Mouse (Mus musculus): ENCODE data around the gene Trim72. TPM values are rescaled to one million over a fixed set of nuclear protein-coding genes. Genes with fewer than 3 reads are reported as not detected.

Trim72 gene
- polyA plus RNA-seq, 1 experiment from 2014 or later, result 0.76 TPM

DNA sequence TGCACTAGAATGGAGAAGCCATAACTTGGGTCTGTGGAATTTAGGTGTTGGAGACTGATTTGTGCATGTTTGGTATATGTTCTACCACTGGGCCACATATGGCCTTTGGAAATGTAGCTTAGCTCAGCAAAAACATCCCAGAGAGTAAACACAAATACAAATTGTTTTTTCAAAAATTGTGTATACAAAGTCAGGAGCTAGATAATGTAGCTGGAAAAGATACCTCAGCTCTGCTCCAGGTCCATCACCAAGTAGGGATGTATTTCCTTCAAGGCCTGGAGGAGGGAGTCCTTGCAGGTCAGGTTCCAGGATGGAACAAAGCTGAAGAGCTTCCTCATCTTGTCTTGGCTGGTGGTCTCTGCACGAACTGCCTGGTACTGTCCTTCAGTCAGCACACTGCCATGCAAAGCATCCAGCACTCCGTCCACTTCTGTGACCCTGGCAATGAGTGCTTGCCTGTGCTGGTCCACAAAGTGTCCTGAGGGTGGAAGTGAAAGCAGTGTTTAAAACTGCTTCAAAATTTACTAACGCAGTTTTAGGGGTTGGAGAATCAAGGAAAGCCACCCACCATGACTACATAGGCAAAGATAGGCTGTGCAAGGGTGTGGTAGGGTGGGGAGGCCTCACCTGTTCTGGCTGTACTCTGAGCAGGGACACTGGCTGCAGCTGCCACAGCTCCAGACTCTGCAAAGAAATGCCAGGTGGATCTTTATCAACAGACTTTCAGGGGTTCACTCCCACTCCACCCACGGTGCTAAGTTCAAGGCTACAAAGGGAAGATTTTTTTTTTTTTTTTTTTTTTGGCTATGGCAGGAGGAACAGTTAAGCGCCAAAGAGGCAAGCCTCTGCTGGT, 11.0 kb upstream of the Trim72 start:
- Histone ChIP-seq H3K9me3 (no peaks in the 10 kb centered on the region), H3K27ac (replicated peaks) (peak overlapping the region; percentile 26), H3K9ac (peak overlapping the region; percentile 80), H3K4me3 (peak overlapping the region; percentile 53), H3K36me3 (peaks cover 46% of the 10 kb centered on the region), H3K4me2 (peak overlapping the region; percentile 72), H3K4me1 (peaks cover 23% of the 10 kb centered on the region), H3K27me3 (replicated peaks) (no peaks in the 10 kb centered on the region)
- no peak for ATAC-seq (ENCODE audit: extremely low read depth, insufficient number of reproducible peaks, low FRiP score, low TSS enrichment)
- 33% methylated on average over 5 of the region's 5 CpGs for WGBS

DNA sequence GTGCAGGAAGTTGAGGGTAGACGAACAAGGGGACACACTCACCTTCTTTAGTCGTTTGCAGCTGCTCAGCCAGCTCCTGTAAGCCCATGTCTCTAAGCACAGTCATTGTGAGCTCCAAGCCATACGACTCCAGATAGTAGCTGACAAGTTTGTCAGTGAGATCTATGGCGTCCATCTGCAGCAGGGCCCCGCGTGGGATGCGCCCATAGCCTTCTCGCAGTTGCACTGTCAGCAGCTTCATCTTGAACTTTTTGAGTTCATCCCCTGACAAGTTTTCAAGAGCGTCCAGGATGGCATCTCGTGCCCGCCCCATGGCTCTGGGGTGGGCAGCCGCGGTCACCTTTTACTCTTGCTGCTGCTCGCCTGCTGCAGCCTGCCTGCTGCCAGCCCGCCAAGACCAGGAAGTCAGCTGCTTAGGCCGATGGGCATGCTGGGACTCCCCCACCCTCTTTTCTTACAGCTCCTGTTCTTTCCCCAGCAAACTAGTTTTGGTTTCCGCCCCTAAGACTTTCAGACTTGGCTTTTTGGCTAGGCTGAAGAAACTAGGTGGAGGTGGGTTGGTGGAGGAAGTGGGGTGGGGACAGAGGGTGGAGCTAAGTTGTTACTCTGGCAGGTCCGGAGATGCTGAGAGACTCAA, 10.3 kb upstream of the Trim72 start, which contains the start of gene Pycard:
Gene Pycard, minus strand, starts transcription at position 527 of the 637 bp plus-strand sequence.
- peak within 1 kb of the TSS; percentile 26 for H3K27ac ChIP-seq (replicated peaks)
- peak within 1 kb of the TSS; percentile 80 for H3K9ac ChIP-seq
- H3K4me3 ChIP-seq, result peak within 1 kb of the TSS; percentile 53
- peaks cover 38% of the 10 kb centered on the region for H3K36me3 ChIP-seq
- peak within 1 kb of the TSS; percentile 72 for H3K4me2 ChIP-seq
- H3K27me3 ChIP-seq (replicated peaks), result no peaks in the 10 kb centered on the region
- H3K4me1 ChIP-seq, result peaks cover 23% of the 10 kb centered on the region
- H3K9me3 ChIP-seq, result no peaks in the 10 kb centered on the region
- WGBS, result 15% methylated on average over 18 of the region's 18 CpGs
- ATAC-seq (ENCODE audit: extremely low read depth, insufficient number of reproducible peaks, low FRiP score, low TSS enrichment), result no peak

DNA sequence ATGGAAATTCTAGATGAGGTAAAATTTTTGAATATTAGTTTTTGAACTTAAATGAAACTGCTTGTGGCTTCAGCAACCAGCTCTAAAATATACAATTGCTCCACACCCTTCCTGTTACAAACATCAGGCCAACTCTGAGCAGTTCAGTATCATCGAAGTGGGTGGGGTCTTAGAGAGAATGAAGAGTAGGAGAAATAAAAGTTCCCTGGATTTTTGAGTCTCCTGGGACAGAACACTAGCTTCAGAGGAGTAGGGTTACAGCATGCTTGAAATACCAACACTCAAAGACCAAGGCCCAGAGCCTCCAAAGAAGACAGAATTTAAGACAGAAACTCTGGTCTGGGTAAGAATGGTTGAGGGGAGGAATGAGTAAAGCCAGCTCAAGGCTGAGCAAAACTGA, 4.3 kb upstream of the Trim72 start:
- no peak overlapping the region for H3K9ac ChIP-seq

DNA sequence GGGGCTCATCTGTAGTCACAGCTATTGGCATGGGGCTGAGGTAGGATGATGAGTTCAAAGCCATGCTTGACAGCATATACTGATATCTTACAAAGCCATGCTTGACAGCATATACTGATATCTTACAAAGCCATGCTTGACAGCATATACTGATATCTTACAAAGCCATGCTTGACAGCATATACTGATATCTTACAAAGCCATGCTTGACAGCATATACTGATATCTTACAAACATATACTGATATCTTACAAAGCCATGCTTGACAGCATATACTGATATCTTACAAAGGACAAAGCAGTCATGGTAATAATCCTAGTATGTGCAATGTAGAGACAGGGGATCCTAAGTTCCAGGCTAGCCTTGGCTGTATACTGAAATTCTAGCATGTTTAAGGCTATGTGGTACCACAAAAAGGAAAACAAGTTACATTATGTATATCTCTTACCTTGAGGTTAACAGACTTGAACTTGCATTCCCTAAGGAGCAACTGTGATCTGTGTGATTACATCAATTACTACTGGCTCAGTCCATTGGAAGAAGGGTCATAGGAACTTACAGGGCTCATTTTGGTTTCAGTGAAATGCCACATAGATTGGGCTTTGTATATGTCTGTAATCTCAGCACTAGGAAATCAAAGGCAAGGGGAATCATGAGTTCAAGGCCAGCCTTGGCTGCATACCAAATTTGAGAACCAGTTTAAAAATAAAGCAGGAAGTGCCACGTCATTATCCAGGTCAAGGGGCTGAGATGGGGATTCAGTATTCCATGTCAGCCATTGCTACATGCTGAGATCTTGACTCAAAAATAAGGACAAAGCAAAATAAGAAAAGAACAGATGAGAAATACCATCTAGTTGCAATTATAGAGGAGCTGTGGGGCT, 3.4 kb upstream of the Trim72 start:
- Histone ChIP-seq H3K4me3 (no peak overlapping the region), H3K27ac (replicated peaks) (no peak overlapping the region), H3K4me1 (peaks cover 32% of the 10 kb centered on the region), H3K9me3 (no peaks in the 10 kb centered on the region), H3K27me3 (replicated peaks) (peaks cover 9% of the 10 kb centered on the region; the same call in 1 of the 2 replicates), H3K9ac (no peak overlapping the region), H3K36me3 (no peaks in the 10 kb centered on the region), H3K4me2 (no peak overlapping the region)
- ATAC-seq (ENCODE audit: extremely low read depth, insufficient number of reproducible peaks, low FRiP score, low TSS enrichment), result no peak
- 28% methylated on average over 1 of the region's 1 CpGs for WGBS

More for the DNA sequence above, 4.3 kb upstream of the Trim72 start:
- ATAC-seq (ENCODE audit: extremely low read depth, insufficient number of reproducible peaks, low FRiP score, low TSS enrichment), result no peak
- no peaks in the 10 kb centered on the region for H3K36me3 ChIP-seq
- H3K4me3 ChIP-seq, result no peak overlapping the region
- 0 out of 2 replicates have a peak, but pooled peaks cover under 1% of the 10 kb centered on the region for H3K27me3 ChIP-seq (replicated peaks)
- peaks cover 23% of the 10 kb centered on the region for H3K4me1 ChIP-seq
- H3K27ac ChIP-seq (replicated peaks), result no peak overlapping the region
- 58% methylated on average over 1 of the region's 1 CpGs for WGBS
- H3K4me2 ChIP-seq, result no peak overlapping the region
- no peaks in the 10 kb centered on the region for H3K9me3 ChIP-seq

DNA sequence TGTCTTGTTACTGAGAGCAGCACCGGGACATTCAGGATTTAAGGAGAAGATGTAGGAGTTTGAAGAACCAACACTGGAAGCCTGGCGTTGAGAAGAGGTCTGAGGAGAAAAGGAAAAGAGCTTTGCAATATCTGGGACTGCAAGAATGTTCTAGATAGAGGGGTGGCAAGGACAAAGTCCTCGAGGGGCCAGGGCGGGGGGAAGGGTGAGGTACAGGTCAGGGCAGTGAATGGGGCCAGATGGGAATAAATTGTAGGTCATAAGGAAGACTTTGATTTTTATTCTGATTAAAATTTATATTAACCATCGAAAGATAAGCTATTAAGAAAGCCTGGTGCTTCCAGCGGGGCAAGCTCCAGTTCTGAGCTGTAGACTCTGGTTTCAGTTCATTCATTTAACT, 651 bp upstream of the Trim72 start:
- Histone ChIP-seq H3K4me1 (peaks cover 32% of the 10 kb centered on the region), H3K9ac (no peak overlapping the region), H3K27me3 (replicated peaks) (peaks cover 33% of the 10 kb centered on the region; the same call in 1 of the 2 replicates), H3K27ac (replicated peaks) (peak overlapping the region; percentile 51), H3K9me3 (no peaks in the 10 kb centered on the region), H3K4me3 (no peak overlapping the region), H3K36me3 (no peaks in the 10 kb centered on the region), H3K4me2 (no peak overlapping the region)
- no peak for ATAC-seq (ENCODE audit: extremely low read depth, insufficient number of reproducible peaks, low FRiP score, low TSS enrichment)
- 73% methylated on average over 6 of the region's 6 CpGs for WGBS

DNA sequence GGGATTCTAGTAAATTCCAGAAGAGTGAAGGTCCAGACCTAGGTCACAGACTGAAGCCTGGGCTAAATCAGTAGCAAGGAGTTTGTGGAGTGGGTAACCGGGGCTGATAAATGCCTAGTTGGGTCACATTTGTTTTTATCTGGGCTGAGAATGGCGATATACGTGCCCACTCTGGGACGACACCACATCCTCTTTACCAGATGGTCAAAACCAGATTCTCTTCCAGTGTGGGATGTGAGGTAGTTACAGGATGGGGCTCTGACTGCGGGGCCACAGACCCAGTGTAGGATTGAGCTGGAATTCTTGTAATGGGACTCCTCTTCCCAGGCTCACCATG, 369 bp downstream of the Trim72 start:
- no peaks in the 10 kb centered on the region for H3K36me3 ChIP-seq
- peaks cover 39% of the 10 kb centered on the region; the same call in 1 of the 2 replicates for H3K27me3 ChIP-seq (replicated peaks)
- no peak for ATAC-seq (ENCODE audit: extremely low read depth, insufficient number of reproducible peaks, low FRiP score, low TSS enrichment)
- peak overlapping the region; percentile 39 for H3K4me3 ChIP-seq
- H3K9ac ChIP-seq, result peak overlapping the region; percentile 67
- no peaks in the 10 kb centered on the region for H3K9me3 ChIP-seq
- WGBS, result 32% methylated on average over 5 of the region's 5 CpGs
- peak overlapping the region; percentile 51 for H3K27ac ChIP-seq (replicated peaks)
- peak overlapping the region; percentile 65 for H3K4me2 ChIP-seq
- H3K4me1 ChIP-seq, result peaks cover 32% of the 10 kb centered on the region

DNA sequence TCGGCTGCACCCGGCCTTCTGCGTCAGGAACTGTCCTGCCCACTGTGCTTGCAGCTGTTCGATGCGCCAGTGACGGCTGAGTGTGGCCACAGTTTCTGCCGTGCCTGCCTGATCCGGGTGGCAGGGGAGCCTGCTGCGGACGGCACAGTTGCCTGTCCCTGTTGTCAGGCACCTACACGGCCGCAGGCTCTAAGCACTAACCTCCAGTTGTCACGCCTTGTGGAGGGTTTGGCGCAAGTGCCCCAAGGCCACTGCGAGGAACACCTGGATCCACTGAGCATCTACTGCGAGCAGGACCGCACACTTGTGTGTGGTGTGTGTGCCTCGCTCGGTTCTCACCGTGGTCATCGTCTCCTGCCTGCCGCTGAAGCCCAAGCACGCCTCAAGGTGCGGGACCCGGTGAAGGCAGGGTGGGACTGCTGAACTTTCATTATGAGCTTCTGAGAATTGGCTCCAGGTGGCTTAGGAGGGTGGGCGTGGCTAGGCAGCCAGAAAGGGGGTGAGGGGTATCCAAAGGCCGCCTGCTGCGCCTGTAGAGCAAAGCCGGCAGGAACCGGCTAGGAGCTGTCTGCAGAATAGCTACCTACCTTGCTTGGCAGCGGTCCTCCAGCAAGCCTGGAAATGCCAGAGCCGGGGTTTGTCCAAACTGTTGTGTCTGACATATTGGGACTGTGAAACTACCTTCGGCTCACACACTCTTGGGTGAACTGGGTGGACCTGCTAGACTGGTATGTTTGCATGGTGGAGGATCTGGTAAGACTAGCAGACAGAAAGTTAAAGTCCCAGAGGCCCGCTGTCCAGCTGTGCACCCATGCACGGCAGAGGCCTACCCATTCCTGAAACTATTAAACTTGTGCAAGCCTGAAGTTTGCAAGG, 976 bp downstream of the Trim72 start:
- Histone ChIP-seq H3K27me3 (replicated peaks) (peaks cover 44% of the 10 kb centered on the region), H3K4me1 (peaks cover 35% of the 10 kb centered on the region), H3K36me3 (no peaks in the 10 kb centered on the region), H3K9ac (peak overlapping the region; percentile 67), H3K4me3 (peak overlapping the region; percentile 39), H3K9me3 (no peaks in the 10 kb centered on the region), H3K27ac (replicated peaks) (peak overlapping the region; percentile 51; the same call in 1 of the 2 replicates), H3K4me2 (peak overlapping the region; percentile 65)
- ATAC-seq (ENCODE audit: extremely low read depth, insufficient number of reproducible peaks, low FRiP score, low TSS enrichment), result no peak
- 22% methylated on average over 35 of the region's 35 CpGs for WGBS

DNA sequence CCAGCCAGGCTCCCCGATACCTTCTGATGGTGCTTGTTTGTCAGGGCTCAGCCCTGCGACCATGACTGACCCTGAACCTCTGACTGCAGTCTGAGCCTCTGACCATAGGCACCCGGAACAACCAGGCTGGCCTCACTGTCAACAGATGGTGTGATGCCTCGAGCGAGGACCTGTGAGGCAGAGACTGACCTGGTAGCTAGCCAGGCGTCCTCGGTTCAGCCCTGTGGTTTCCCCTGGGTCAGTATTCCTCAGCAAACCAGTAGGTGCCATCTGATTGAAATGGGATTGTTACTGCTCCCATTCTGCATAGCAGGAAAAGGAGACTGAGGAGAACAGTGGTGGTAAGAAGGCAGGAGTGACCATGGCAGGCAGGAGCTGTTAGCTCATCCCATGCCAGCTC, 2.4 kb downstream of the Trim72 start:
- Histone ChIP-seq H3K27ac (replicated peaks) (no peak overlapping the region), H3K27me3 (replicated peaks) (peaks cover 54% of the 10 kb centered on the region), H3K4me3 (no peak overlapping the region), H3K9me3 (no peaks in the 10 kb centered on the region), H3K4me2 (no peak overlapping the region), H3K4me1 (peaks cover 35% of the 10 kb centered on the region), H3K9ac (no peak overlapping the region), H3K36me3 (no peaks in the 10 kb centered on the region)
- ATAC-seq (ENCODE audit: extremely low read depth, insufficient number of reproducible peaks, low FRiP score, low TSS enrichment), result no peak
- WGBS, result 69% methylated on average over 7 of the region's 7 CpGs

DNA sequence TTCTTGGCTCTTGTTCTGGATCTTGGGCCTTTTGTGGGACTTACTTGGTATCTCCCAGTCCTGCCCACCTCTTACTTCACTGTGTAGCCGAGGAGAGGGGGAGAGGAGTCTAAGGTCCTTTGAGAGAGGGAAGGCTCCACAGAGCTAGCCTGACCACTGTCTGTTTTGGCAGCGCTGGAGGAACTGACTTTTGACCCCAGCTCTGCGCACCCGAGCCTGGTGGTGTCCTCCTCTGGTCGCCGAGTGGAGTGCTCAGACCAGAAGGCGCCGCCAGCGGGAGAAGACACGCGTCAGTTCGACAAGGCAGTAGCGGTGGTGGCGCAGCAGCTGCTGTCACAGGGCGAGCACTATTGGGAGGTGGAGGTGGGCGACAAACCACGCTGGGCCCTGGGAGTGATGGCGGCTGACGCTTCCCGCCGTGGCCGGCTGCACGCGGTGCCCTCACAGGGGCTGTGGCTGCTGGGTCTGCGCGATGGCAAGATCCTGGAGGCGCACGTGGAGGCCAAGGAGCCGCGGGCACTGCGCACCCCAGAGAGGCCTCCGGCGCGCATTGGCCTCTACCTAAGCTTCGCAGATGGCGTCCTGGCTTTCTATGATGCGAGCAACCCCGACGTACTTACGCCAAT, 6.1 kb downstream of the Trim72 start:
- Histone ChIP-seq H3K36me3 (no peaks in the 10 kb centered on the region), H3K4me1 (peaks cover 14% of the 10 kb centered on the region), H3K27me3 (replicated peaks) (peaks cover 50% of the 10 kb centered on the region), H3K9ac (peak overlapping the region; percentile 52), H3K4me2 (peak overlapping the region; percentile 58), H3K27ac (replicated peaks) (no peak overlapping the region), H3K9me3 (no peaks in the 10 kb centered on the region), H3K4me3 (peak overlapping the region; percentile 6; the same call in 1 of the 2 replicates)
- no peak for ATAC-seq (ENCODE audit: extremely low read depth, insufficient number of reproducible peaks, low FRiP score, low TSS enrichment)
- 25% methylated on average over 40 of the region's 40 CpGs for WGBS

DNA sequence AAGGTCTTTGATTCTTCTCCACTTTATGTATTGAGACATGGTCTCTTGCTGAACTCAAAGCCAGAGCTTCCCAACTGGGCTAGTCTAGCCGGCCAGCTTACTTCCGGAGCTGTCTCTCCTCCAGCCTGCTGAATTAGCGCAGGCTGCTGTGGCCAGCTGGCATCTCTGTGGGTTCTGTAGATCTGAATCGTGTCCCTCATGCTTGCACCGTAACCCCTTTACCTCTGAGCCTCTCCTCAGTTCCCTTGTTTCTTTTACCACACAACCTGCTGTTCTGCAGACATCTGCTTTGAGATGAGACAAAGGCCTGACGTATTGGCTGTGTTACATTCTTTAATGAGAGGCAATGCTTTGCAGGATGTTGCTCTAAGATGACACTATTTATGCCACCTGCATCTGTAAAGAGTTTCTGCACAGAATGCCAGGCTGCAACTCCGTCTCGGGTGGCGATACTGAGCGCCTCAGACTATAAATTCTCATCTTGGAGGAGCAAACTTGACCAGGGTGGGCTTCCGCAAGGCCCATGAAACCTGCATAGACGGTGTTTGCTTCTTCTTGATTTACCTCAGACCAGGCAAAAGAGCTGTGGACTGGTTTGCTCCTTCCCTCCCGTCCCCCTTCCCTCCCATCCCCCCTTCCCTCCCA, 8.5 kb downstream of the Trim72 start:
- Histone ChIP-seq H3K9me3 (no peaks in the 10 kb centered on the region), H3K4me1 (peaks cover 9% of the 10 kb centered on the region; the same call in 1 of the 2 replicates), H3K4me2 (no peak overlapping the region), H3K9ac (no peak overlapping the region), H3K27me3 (replicated peaks) (peaks cover 29% of the 10 kb centered on the region), H3K27ac (replicated peaks) (no peak overlapping the region), H3K4me3 (no peak overlapping the region), H3K36me3 (no peaks in the 10 kb centered on the region)
- WGBS, result 76% methylated on average over 13 of the region's 13 CpGs
- no peak for ATAC-seq (ENCODE audit: extremely low read depth, insufficient number of reproducible peaks, low FRiP score, low TSS enrichment)
